Mouse (Mus musculus) bone marrow macrophage, adult 2 months (primary cell): ENCODE measurements around the gene Orm3.

Experiments
- CTCF ChIP-seq: IDR thresholded peaks from 2 replicates; pipeline ENCODE4 v1.5.1; 2012; ENCODE audit warnings: low read depth, mild to moderate bottlenecking, low read length, moderate library complexity
- POLR2A ChIP-seq: IDR thresholded peaks from 2 replicates; pipeline ENCODE4 v1.6.1; 2012; ENCODE audit warnings: mild to moderate bottlenecking, low read depth, low read length, borderline replicate concordance

DNA sequence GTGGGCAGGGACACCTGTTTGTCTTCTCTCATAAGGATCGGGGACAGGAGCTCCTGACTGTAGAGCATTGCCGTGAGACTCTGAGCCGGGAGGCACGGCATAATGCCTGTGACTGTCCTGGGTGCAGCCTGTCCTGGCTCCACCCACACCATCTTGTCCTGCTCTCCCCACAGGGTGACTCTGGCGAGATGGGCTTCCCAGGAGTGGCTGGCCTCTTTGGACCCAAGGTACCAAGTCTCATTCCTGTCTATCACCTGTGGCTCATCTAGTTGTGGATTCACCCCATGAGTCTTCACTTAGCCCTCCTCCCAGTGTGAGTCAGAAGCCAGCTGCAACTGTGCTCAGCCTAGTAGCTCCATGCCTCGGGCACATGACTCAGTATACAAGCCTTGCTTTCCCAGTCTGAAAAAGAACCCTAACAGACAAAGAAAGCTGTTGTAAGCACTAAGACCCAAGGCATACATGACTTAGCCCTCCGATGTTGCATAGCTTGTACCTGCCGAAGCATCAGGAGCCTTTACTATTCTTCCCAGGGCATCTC, 32.6 kb upstream of the Orm3 start:
- TF ChIP-seq CTCF (no peak), POLR2A (no peak)
